Mouse (Mus musculus): ENCODE results near the gene Ctnna3.
A peak's percentile ranks its signal among the peaks of the same experiment; 100 is the strongest.

Gene Ctnna3

GRCm38 (mm10) chr10:64082345-64082744 is 652.4 kb downstream of the Ctnna3 start:
- DNase-seq (ENCODE audit: low spot score) = no peak

GRCm38 (mm10) chr10:64083813-64084212 is 653.9 kb downstream of the Ctnna3 start:
- no peak for DNase-seq (ENCODE audit: low spot score)

GRCm38 (mm10) chr10:64084465-64084864 is 654.6 kb downstream of the Ctnna3 start:
- no peak for DNase-seq (ENCODE audit: low spot score)

- no peak for DNase-seq (ENCODE audit: low spot score)
Measured at GRCm38 (mm10) chr10:64086183-64086566, 656.3 kb downstream of the Ctnna3 start.

- DNase-seq (ENCODE audit: low spot score) = no peak
Measured at GRCm38 (mm10) chr10:64086567-64087391, 656.9 kb downstream of the Ctnna3 start.

- no peak for DNase-seq (ENCODE audit: low spot score)
Measured at GRCm38 (mm10) chr10:64087521-64087920, 657.6 kb downstream of the Ctnna3 start.

GRCm38 (mm10) chr10:64087936-64088773 is 658.3 kb downstream of the Ctnna3 start:
- DNase-seq (ENCODE audit: low spot score) = no peak

- no peak for DNase-seq (ENCODE audit: low spot score)
Measured at GRCm38 (mm10) chr10:64088774-64089460, 659.0 kb downstream of the Ctnna3 start.

- DNase-seq (ENCODE audit: low spot score) = peak; percentile 21
Measured at GRCm38 (mm10) chr10:64089680-64090460, 660.0 kb downstream of the Ctnna3 start, which contains the start of gene Lrrtm3. Gene Lrrtm3 (minus strand): TSS chr10:64090277.

- DNase-seq (ENCODE audit: low spot score) = no peak
Measured at GRCm38 (mm10) chr10:64096532-64096931, 666.6 kb downstream of the Ctnna3 start.

GRCm38 (mm10) chr10:64115246-64115645 is 685.3 kb downstream of the Ctnna3 start:
- DNase-seq (ENCODE audit: low spot score) = no peak

GRCm38 (mm10) chr10:64118833-64119232 is 688.9 kb downstream of the Ctnna3 start:
- no peak for DNase-seq (ENCODE audit: low spot score)

GRCm38 (mm10) chr10:64130397-64131150 is 700.7 kb downstream of the Ctnna3 start:
- no peak for DNase-seq (ENCODE audit: low spot score)

- DNase-seq (ENCODE audit: low spot score) = no peak
Measured at GRCm38 (mm10) chr10:64133461-64133860, 703.6 kb downstream of the Ctnna3 start.

GRCm38 (mm10) chr10:64135481-64135880 is 705.6 kb downstream of the Ctnna3 start:
- DNase-seq (ENCODE audit: low spot score) = no peak

GRCm38 (mm10) chr10:64146511-64146910 is 716.6 kb downstream of the Ctnna3 start:
- no peak for DNase-seq (ENCODE audit: low spot score)

GRCm38 (mm10) chr10:64181696-64182095 is 751.8 kb downstream of the Ctnna3 start:
- no peak for DNase-seq (ENCODE audit: low spot score)

- no peak for DNase-seq (ENCODE audit: low spot score)
Measured at GRCm38 (mm10) chr10:64182731-64183130, 752.8 kb downstream of the Ctnna3 start.

- no peak for DNase-seq (ENCODE audit: low spot score)
Measured at GRCm38 (mm10) chr10:64188046-64188445, 758.1 kb downstream of the Ctnna3 start.

GRCm38 (mm10) chr10:64197584-64197983 is 767.7 kb downstream of the Ctnna3 start:
- no peak for DNase-seq (ENCODE audit: low spot score)

- DNase-seq (ENCODE audit: low spot score) = no peak
Measured at GRCm38 (mm10) chr10:64215632-64216031, 785.7 kb downstream of the Ctnna3 start.
